Mouse (Mus musculus) mouse embryonic stem cell (cell line): ENCODE measurements around the gene Vim.

Source experiments
- in situ Hi-C, 2 experiments: fragments of 300-500 bp; cut with MboI; formaldehyde crosslinking; loops; 1 replicate in 1 of 2; 3 replicates in 1 of 2; pipeline ENCODE4 v1.14.3; 2019 to 2020; ENCODE audit warnings: low sequenced_read_pairs in 2 of 2, low pct_unique_long_range_greater_than_20kb in 1 of 2, mixed read lengths in 1 of 2; ENCODE audit not compliant: unreplicated experiment in 1 of 2

The Vim gene

GRCm38 (mm10) chr2:13559303-13559702 is 14.4 kb upstream of the Vim start:
- in situ Hi-C loops = no loop called here

GRCm38 (mm10) chr2:13559729-13560128 is 14.0 kb upstream of the Vim start:
- in situ Hi-C loops = no loop called here

- in situ Hi-C loops = no loop called here
Measured at GRCm38 (mm10) chr2:13560396-13560795, 13.3 kb upstream of the Vim start.

DNA sequence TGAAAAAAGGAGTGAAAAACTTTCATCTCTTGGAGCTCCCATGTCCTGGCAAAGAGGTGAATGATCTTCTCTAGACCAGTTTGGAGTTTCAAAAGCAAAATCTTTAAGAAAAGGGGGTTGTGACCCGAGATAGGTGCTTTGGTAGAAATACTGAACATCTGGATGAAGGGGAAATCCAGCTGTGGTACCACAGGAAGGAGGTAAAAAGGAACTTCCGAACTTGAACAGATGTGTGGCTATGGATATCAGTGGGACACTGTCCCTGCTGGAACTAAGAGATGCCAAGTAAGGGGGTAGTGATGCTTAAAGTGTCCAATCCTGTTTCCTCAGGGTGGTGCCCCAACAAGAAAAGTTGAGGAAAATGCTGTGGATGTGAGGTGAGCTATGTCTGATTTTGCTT is 3.6 kb upstream of the Vim start:
- in situ Hi-C loops = no loop called here

- in situ Hi-C loops = no loop called here
Measured at GRCm38 (mm10) chr2:13572101-13572553, 1.6 kb upstream of the Vim start.

DNA sequence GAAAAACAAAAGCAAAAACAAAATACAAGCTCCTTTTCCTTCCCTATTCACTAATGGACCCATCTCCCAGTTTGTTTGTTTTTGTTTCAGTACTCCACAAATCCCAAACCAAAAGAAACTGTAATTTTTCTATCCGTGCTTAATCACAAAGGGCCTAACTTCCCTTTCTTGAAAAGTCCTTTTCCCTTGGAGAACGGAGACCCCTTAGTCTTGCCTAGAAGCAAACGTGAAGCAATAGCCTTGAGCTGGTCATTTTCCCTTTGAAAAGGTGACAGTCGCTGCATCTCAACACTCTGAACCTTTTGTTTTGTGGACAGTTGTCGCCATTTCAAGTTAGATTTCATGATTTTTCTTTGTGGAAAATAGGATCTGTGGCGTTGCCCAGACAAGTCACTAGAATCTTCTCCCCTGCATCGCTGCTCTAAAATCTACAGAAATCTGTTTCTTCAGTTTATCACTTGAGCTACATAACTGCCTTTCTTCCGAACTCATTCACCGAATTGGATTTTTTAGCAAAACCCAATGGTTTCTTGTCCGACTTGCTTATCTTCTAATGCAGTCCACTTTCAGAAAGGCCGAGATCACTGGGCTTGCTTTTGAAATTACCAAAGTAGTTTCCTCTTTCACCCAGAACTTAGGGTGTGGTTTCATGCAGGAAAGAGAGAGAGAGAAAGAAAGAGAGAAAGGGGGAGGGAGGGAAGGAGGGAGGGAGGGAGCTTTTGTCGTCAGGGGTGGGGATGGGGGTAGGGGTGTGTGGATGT is 900 bp upstream of the Vim start:
- in situ Hi-C loops = no loop called here

DNA sequence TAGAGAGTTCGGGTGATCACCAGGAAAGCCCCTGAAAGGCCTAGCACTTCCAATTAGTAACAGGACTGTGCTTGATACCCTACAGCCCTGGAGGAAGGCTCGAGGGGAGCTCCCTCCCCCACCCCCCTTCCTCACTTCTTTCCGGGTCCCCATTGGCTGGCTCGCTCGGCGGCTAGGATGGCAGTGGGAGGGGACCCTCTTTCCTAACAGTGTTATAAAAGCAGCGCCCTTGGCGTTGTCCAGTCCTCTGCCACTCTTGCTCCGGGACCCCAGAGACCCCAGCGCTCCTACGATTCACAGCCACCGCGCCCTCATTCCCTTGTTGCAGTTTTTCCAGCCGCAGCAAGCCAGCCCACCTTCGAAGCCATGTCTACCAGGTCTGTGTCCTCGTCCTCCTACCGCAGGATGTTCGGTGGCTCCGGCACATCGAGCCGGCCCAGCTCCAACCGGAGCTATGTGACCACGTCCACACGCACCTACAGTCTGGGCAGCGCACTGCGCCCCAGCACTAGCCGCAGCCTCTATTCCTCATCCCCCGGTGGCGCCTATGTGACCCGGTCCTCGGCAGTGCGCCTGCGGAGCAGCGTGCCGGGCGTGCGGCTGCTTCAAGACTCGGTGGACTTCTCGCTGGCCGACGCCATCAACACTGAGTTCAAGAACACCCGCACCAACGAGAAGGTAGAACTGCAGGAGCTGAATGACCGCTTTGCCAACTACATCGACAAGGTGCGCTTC is 506 bp downstream of the Vim start:
- in situ Hi-C loops = no loop called here

DNA sequence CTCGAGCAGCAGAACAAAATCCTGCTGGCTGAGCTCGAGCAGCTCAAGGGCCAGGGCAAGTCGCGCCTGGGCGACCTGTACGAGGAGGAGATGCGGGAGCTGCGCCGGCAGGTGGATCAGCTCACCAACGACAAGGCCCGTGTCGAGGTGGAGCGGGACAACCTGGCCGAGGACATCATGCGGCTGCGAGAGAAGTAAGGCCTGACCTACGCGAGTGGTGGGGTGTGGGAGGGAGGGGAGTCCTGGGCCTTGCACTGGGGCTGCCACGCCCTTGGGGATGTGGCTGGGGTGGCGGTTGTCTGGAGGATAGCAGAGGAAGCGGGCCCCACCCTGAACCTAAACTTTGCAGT is 1.0 kb downstream of the Vim start:
- in situ Hi-C loops = loop anchor here in 1 of 2 experiments (25.0 kb wide), 1 partner anchor 287 kb away; no protein-coding TSS in a partner anchor

DNA sequence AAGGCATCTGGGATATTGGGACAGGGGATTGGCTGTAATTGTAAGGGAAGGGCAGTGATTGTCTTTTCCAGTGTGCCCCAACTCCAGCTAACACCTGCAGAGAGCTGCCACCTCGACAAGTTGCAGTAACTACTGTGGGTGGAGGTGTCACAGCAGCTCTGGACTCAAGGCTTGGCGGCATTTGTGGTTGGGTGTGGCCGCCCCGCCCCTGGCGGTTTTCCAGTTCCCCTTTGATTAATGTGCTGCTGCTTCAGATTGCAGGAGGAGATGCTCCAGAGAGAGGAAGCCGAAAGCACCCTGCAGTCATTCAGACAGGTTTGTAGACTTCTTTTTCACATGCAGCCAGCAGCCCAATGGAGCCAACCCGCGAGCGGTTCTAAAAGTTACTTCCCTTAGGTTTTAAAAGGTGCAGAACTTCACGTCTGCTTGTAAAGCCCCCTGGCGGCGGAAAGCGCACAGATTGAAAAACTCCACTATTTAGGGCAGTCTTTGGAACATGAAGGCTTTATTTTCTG is 1.6 kb downstream of the Vim start:
- in situ Hi-C loops = loop anchor here in 1 of 2 experiments (25.0 kb wide), 1 partner anchor 288 kb away; no protein-coding TSS in a partner anchor

DNA sequence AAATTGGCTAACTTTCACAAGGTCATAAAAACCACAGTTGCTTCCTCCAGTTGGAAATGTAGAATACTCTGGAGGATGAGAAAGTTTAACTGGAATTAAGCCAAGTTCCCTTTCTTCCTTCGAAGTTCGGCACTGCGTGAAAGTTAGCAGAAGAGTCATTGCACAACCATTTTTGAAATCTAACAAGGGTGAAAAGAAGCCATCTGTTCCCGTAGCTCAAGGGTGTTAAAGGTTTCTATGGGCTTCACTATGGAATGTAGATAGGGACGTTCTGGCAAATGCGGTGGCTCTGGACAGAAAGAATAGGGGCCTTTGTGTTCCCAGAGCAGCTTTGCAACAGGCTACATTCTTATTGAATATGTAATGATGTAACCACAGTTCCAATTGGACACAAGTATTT is 2.2 kb downstream of the Vim start:
- in situ Hi-C loops = loop anchor here in 1 of 2 experiments (25.0 kb wide), 1 partner anchor 289 kb away; no protein-coding TSS in a partner anchor

GRCm38 (mm10) chr2:13577399-13577798 is 3.7 kb downstream of the Vim start:
- in situ Hi-C loops = loop anchor here in 1 of 2 experiments (25.0 kb wide), 1 partner anchor 290 kb away; no protein-coding TSS in a partner anchor

DNA sequence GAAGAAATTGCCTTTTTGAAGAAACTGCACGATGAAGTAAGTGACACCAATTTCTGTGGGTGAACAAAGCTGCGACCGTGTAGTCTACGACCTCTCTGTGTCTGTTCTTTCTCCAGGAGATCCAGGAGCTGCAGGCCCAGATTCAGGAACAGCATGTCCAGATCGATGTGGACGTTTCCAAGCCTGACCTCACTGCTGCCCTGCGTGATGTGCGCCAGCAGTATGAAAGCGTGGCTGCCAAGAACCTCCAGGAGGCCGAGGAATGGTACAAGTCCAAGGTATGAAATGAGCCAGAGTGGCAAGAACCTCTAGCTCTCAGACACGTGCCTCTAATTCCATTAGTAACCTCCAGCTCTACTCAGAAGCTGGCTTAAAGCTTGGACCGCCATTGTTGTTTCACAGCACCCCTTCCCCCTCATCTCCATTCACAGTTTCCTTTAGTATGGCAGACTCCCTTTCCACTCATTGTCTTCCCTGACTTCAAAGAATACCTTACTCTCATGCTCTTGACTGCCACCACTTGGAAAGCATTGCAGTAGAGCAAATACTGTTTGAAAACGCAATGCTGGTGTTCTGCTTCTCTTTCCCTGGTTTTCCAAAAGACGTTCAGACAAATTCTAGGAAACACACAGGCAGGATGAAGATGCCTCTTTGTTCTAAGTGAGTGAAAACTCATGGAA is 4.9 kb downstream of the Vim start:
- in situ Hi-C loops = loop anchor here in 1 of 2 experiments (25.0 kb wide), 1 partner anchor 291 kb away; no protein-coding TSS in a partner anchor

DNA sequence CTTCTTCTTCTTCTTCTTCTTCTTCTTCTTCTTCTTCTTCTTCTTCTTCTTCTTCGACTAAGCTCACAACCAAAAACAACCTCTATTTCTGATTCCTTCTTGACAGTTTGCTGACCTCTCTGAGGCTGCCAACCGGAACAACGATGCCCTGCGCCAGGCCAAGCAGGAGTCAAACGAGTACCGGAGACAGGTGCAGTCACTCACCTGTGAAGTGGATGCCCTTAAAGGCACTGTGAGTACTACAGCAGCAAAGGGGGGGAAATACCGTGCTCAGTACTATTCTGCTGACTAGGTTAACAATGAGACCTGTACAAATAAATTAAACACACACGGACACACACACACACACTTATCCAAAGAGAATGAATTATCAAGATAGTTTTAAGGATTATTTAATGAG is 5.6 kb downstream of the Vim start:
- in situ Hi-C loops = loop anchor here in 1 of 2 experiments (25.0 kb wide), 1 partner anchor 292 kb away; no protein-coding TSS in a partner anchor

DNA sequence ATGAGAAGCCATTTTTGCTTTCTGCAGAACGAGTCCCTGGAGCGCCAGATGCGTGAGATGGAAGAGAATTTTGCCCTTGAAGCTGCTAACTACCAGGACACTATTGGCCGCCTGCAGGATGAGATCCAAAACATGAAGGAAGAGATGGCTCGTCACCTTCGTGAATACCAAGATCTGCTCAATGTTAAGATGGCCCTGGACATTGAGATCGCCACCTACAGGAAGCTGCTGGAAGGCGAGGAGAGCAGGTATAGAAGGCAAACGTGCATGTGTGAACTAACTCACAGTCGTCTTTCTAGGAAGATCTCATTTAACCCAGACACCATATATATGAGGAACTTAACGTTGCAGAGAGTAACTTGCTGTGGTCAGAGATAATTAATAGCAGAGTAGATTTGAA is 6.3 kb downstream of the Vim start:
- in situ Hi-C loops = loop anchor here in 1 of 2 experiments (25.0 kb wide), 1 partner anchor 293 kb away; no protein-coding TSS in a partner anchor

GRCm38 (mm10) chr2:13582184-13582583 is 8.5 kb downstream of the Vim start:
- in situ Hi-C loops = loop anchor here in 1 of 2 experiments (25.0 kb wide), 1 partner anchor 295 kb away; no protein-coding TSS in a partner anchor

DNA sequence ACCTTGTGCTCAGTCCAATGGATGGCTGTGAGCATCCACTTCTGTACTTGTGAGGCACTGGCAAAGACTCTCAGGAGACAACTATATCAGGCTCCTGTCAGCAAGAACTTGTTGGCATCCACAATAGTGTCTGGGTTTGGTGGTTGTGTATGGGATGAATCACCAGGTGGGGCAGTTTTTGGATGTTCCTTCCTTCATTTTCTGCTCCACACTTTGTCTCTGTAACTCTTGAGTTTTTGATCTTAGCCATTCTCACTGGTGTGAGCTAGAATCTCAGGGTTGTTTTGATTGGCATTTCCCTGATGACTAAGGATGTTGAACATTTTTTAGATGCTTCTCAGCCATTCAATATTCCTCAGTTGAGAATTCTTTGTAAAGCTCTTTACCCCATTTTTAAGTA is 10.0 kb downstream of the Vim start:
- in situ Hi-C loops = loop anchor here in 1 of 2 experiments (25.0 kb wide), 1 partner anchor 296 kb away; no protein-coding TSS in a partner anchor

GRCm38 (mm10) chr2:13593328-13593727 is 19.6 kb downstream of the Vim start:
- in situ Hi-C loops = loop anchor here (10.0 to 25.0 kb wide), 2 partner anchors 299 to 306 kb away; no protein-coding TSS in a partner anchor

DNA sequence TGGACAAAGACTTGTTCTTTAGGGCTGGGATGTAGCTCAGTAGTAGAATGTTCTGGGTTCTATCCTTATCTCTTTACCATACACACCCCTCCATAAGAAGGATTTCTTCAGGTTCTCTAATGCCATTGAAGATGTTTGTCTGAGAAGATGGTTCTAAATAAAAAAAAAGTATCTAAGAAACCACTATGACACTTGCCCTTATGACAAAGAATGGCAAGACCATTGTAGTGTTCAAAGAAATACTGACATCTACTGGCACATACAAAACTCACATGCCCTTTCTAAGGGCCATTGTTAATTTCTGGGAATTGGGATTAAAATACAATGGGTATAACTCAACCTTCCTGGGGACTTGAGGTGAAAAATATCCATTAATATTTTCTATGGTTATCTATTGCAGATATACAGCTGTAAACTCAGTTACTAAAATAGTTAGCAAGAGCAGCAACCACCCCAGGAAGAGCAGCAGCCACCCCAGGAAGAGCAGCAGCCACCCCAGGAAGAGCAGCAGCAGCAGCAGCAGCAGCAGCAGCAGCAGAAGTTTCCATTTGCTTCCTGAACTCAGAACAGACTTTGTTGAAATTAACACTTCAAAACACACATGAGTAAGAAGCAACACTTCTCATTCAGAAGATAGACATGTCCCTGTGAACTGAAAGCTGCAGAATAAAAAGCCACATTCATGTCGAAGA is 23.4 kb downstream of the Vim start:
- in situ Hi-C loops = loop anchor here (10.0 to 25.0 kb wide), 2 partner anchors 302 to 310 kb away; no protein-coding TSS in a partner anchor
